Mouse (Mus musculus) subcutaneous adipose tissue, adult 2 months (tissue): Measurements from ENCODE around the gene Ophn1. TPM values are rescaled to one million over a fixed set of nuclear protein-coding genes. Genes with fewer than 3 reads are reported as not detected.

ENCODE experiments used
- polyA plus RNA-seq: library from polyadenylated mRNA; depleted of rRNA; stranded (reverse); fragments of >200 nt; gene quantifications from 2 replicates; pipeline ENCODE4 v1.2.3, GENCODE M21; 2012; ENCODE audit warnings: low replicate concordance; rRNA removed

Gene Ophn1
- 14.5 and 15.1 TPM in 2 replicates for polyA plus RNA-seq

GRCm38 (mm10) chrX:98890406-98891116, at the start of gene Ophn1:
Gene Ophn1 (minus strand): TSS chrX:98891025.

GRCm38 (mm10) chrX:98936101-98936500, 45.3 kb upstream of the Ophn1 start, which contains the start of gene Yipf6:
Gene Yipf6 (plus strand): TSS chrX:98936316.

Other genes starting within 250 kb of the Ophn1 start
- 23.2 and 24.6 TPM in 2 replicates for gene Yipf6, start 45.3 kb upstream of the Ophn1 start, polyA plus RNA-seq
- 30.0 and 41.1 TPM in 2 replicates for gene Stard8, start 112.2 kb upstream of the Ophn1 start, polyA plus RNA-seq
- gene Efnb1, start 245.1 kb upstream of the Ophn1 start, polyA plus RNA-seq, result 43.6 and 50.3 TPM in 2 replicates